Mouse (Mus musculus): ENCODE data around the gene Dnm2.

Gene Dnm2

GRCm38 (mm10) chr9:21509772-21510688, 85.3 kb downstream of the Dnm2 start, which contains the start of gene Tmed1:
Tmed1 (minus strand) TSS chr9:21510252.
- under 1% methylated on average over 44 of the region's 44 CpGs for WGBS

- WGBS: 2% methylated on average over 7 of the region's 7 CpGs
These were observed 85.9 kb downstream of the Dnm2 start for GRCm38 (mm10) chr9:21510689-21511015.

DNA sequence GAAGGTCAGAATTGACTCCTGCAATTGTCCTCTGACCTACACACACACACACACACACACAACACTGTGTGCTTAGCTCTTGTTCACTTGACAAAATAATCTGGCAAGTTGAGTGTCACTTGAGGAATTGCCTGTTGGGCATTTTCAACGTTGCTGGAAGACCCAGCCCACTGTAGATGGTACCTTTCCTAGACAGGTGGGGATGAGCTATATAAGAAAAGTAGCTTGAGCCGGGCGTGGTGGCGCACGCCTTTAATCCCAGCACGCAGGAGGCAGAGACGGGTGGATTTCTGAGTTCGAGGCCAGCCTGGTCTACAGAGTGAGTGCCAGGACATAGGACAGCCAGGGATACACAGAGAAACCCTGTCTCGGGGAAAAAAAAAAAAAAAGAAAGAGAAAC, 86.3 kb downstream of the Dnm2 start:
- WGBS: 69% methylated on average over 9 of the region's 9 CpGs

GRCm38 (mm10) chr9:21513466-21513865, 88.8 kb downstream of the Dnm2 start:
- WGBS: 98% methylated on average over 4 of the region's 4 CpGs

GRCm38 (mm10) chr9:21517947-21518495, 93.3 kb downstream of the Dnm2 start:
- WGBS: 87% methylated on average over 6 of the region's 6 CpGs

DNA sequence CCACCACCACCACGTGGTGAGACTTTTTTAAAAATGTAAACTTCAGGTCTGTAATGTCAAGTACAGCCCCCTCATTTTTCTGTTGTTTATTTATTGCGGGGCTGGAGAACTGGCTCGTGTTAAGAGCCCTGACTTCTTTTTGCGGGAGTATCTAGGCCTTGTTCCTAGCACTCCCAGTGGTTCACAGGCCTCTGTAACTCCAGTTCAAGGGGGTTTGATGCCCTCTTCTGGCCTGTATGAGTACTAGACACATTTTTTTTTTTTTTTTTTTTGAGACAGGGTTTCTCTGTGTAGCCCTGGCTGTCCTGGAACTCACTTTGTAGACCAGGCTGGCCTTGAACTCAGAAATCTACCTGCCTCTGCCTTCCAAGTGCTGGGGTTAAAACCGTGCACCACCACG, 94.0 kb downstream of the Dnm2 start:
- 86% methylated on average over 6 of the region's 6 CpGs for WGBS

DNA sequence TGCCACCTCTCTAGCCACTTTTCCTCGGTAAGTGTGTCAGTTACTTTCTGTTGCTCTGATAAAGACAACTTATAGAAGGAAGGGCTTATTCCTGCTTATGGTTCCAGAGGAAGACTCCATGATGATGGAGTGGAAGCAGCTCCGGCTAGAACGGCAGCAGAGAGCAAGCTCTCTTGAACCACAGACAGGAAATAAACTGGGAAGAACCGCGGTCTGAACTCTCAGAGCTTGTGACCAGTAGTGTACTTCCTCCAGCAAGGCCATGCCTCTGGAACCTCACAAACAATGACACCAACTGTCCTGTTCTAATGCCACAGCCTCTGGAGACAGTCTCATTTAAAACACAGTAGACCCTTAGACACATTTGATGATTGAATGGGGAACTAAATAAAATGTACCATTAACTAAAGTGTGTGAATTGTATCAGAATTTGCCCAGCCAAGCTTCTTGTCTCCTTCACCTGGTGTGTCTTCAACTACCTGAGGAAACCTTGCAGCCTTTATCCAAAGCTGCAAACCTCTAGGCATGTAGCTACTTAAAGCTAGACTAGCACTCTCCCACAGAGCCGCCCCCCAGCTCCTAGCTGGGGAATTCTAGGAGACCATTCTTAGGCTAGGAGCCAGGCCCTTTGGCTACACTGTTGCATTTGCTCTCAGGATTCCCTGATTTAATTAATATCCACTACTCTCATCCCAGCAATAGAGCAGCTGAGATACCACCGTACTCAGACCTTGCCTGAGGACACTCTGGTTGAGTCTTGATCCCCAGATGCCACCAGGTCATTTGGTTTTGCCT, 100.6 kb downstream of the Dnm2 start:
- 66% methylated on average over 7 of the region's 7 CpGs for WGBS

DNA sequence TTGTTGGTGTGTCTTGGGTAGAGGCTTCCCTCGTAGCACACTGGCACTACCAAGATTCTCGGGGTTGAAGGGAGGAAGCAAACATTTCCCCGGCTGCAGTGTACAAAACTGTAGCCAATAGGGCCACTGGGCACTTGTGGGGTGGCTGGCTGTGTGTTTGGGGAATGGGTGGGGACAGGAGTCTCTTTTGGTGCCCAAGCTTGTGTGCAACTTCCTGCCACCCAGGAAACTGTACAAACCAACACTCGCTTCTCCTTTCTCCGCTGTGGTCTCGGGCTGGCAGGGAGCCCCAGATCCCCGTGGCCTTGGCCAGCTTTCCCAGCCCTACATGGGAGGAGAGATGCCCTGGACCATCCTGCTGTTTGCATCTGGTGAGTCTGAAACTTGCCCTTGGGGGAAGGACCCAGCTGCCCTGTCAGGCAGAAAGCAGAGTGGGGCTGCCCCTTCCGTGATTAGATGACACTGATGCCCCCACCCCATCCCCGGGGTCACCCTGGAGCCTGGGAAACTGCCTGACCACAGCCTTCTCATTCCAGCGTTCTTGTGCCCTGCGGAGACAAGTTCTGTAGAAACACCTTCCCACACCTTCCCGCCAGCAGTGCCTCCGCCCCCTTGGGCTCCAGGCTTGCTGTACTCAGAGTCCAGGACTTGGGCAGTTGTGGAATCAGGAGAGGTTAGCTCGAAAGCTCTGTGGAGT, 101.4 kb downstream of the Dnm2 start, which contains the start of gene AB124611:
AB124611 (plus strand) TSS at position 240 of the 697 bp plus-strand sequence.
- WGBS: 54% methylated on average over 14 of the region's 14 CpGs

DNA sequence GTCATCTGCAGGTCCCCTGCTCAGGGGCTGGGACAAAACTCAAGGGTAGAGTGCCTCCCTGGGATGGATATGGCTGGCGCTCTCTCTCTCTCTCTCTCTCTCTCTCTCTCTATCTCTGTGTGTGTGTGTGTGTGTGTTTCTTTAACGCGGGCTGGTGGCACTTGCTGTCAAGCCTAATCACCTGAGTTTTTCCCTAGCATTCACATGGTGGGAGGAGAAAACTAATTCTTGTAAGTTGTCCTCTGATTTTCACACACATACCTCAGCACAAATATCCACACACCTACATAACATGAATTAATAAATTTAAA, 101.9 kb downstream of the Dnm2 start:
- WGBS: 80% methylated on average over 3 of the region's 3 CpGs

- WGBS: 93% methylated on average over 2 of the region's 2 CpGs
These were observed 102.5 kb downstream of the Dnm2 start for GRCm38 (mm10) chr9:21527100-21527801.

DNA sequence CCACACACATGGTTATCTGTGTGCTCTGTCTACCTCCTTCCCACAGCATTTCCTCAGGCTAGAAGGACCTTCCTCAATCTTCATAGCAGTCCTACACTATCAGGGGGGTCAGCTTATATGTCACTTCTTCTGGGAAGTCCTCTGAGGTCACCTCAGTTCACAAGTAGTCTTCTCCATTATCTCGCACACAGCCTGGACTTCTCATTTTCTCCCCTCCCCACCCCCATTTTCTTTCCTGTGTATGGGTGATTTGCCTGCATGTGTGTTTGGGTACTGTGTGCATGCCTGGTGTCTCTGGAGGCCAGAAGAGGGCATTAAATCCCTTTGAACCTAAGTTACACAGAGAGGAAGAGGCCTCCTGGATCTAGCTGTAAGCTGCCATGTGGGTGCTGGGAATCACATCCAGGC, 103.2 kb downstream of the Dnm2 start:
- 73% methylated on average over 1 of the region's 1 CpGs for WGBS

- WGBS: 99% methylated on average over 14 of the region's 14 CpGs
These were observed 111.8 kb downstream of the Dnm2 start for GRCm38 (mm10) chr9:21536501-21536900.

DNA sequence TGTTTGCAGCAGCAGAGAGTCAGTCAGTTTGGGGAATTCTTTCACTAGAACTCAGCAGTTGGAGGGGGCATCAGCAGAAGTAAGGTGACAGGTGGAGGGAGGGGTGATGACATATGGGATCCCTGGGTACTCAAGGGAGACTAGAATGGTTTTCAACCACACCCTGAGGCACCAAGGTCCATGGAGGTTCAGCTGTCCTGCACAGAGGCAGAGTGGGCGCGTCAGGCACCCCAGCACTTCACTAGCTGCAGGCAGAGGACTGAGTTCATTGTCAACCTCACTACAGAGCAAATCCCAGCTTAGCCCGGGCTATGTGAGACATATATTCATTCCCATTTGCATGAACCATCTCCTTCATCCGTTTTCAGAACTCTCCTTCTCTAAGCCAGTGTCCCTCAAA, 112.3 kb downstream of the Dnm2 start:
- 88% methylated on average over 4 of the region's 4 CpGs for WGBS

DNA sequence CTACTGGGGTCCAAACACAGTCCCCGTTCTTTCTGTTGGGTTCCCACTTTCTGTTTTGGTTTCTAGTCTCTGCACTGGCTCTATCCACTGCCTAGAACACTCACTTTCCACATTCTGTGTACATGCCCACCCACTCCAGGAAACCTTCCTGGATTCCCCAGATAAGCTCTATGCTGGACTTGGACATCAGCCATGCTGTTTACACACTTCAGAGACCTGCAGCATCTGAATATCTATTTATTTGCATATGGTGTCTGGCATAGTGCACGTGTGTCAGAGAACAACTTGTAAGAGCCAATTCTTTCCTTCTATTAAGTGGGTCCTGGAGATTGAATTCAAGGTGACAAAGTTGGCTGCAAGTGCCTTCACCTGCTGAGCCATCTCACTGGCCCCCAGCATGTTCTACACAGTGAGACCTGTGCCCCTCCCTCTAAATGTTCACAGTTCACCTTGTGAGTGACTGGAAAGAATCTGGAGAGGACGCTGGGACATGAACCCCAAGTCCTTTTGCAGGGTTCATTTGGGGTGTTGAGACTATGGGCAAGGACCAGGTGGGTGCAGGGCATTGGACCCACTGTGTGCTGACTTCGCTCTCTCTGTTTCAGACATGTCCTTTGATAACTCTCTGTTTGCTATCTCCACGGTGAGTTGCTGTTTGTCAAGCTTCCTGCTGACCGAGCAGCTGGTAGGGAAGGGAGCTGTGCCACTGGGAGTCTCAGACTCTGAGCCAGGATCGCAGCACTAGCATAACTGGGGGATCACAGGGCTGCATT, 115.5 kb downstream of the Dnm2 start:
- WGBS: 75% methylated on average over 7 of the region's 7 CpGs

- 81% methylated on average over 2 of the region's 2 CpGs for WGBS
These were observed 117.3 kb downstream of the Dnm2 start for GRCm38 (mm10) chr9:21542001-21542400.

DNA sequence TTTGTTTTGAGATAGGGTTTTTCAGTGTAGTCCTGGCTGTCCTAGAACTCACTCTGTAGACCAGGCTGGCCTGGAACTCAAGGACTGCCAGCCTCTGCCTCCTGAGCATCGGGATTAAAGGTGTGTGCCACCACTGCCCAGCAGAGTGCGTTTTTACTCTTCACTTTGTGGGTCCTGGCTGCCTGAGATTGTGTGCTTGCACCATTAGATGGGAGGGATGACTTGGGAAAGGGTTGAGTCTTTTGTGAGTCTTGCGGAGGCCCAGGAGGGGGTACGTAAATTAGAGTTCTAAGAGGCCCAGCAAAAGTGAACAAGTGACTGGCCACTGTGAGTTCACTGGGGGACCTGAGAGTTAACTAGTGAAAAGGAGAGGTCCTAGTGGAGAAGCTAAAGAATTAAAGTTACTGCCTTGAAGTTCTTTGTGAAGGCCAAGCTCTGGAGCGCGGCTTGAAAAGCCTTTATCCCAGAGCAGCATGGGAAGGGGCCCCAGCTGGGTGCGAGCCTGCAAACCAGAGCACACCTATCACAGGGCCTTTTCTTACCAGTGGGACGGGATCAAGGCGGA, 120.7 kb downstream of the Dnm2 start:
- WGBS: 22% methylated on average over 9 of the region's 9 CpGs

DNA sequence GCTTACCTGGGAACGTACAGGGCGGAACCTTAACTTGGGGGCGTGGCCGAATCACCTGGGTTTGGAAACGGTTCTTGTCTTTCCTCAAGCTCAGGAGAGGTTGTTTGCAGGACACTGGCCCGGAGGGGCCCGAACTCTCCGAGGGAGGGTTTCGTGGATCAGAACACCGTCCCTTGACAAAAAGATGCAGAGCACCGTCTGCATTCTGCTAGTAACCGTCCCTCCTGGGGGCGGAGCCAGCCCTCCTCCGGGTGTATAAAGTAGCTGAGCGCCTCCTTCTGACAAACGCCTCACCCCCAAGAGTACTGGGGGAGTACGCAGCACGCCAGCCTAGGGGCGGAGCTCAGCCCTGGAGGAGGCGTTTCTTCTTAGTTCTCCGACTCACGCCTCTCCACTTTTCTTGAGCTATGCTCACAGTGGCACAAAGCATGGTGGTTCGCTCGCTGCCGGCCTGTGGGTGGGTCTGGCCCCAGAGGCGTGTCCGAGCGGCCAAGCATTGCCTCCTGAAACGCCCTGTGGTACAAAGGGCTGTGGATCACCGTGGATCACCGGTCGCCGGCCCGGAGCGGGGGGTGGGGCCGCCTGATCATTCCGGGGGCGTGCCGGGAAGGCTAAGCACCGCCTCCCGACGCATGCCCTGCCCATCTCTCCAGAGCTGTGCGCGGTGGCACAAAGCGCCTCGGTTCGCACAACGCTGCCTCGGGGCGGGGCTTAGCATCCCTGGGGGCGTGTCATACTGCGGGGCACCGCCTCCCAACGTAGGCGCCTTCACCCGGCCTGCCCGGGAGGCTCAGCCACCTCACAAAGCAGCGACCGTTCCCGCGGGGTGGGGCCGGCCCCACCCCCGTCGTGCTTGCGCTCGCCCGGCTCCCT, 121.4 kb downstream of the Dnm2 start:
- under 1% methylated on average over 65 of the region's 67 CpGs for WGBS

DNA sequence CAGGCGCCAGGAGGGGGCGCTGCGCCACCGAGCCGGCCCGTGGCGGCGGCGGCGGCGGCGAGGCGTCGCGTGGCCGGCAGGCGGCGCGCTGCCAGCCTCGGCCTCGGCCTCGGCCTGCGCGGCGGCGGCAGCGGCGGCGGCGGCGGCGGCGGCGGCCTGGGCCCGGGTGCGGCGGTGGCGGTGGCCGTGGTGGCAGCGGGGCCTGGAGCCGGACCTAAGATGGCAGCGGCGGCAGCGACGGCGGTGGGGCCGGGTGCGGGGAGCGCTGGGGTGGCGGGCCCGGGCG, 122.0 kb downstream of the Dnm2 start, which contains the start of gene Carm1:
Carm1 (plus strand) TSS at position 106 of the 286 bp plus-strand sequence.
- WGBS: 5% methylated on average over 39 of the region's 52 CpGs
